Mouse (Mus musculus) liver, postnatal 0 days (tissue): Measurements from ENCODE around the gene Cct8. TPM values are rescaled to one million over a fixed set of nuclear protein-coding genes. Genes with fewer than 3 reads are reported as not detected.

ENCODE experiments used
- ATAC-seq: fragments of 200-750 bp; cut with Nextera tagmentation; 2 replicates; pipeline ENCODE4 v1.8.0; 2017; ENCODE audit warnings: mild to moderate bottlenecking, moderate library complexity
- DNase-seq: peaks from one replicate; pipeline ENCODE4 v3.0.0-alpha.2; 2016
- H3K27ac ChIP-seq: fragments of 300-500 bp; sonication (generic); 2 replicates; pipeline ENCODE4 v1.5.1; 2014; ENCODE audit warnings: antibody characterized with exemption, moderate library complexity, mild to moderate bottlenecking, low read depth
- H3K27me3 ChIP-seq: fragments of 300-500 bp; sonication (generic); 2 replicates; pipeline ENCODE4 v1.6.1; 2014; ENCODE audit warnings: low read length, control low read depth, mixed read lengths; ENCODE audit not compliant: insufficient read depth
- H3K36me3 ChIP-seq: fragments of 300-500 bp; sonication (generic); replicated peaks from 2 replicates; pipeline ENCODE4 v1.6.1; 2014; ENCODE audit warnings: mild to moderate bottlenecking, control low read depth, low read length, moderate library complexity, mixed read lengths; ENCODE audit not compliant: insufficient read depth
- H3K4me1 ChIP-seq: fragments of 300-500 bp; sonication (generic); 2 replicates; pipeline ENCODE4 v1.6.1; 2014; ENCODE audit warnings: antibody characterized with exemption, mild to moderate bottlenecking, control low read depth; ENCODE audit not compliant: insufficient read depth
- H3K4me2 ChIP-seq: fragments of 300-500 bp; sonication (generic); 2 replicates; pipeline ENCODE4 v1.6.1; 2014; ENCODE audit warnings: low read depth, mild to moderate bottlenecking, low read length, moderate library complexity, mixed read lengths
- H3K4me3 ChIP-seq: fragments of 300-500 bp; sonication (generic); 2 replicates; pipeline ENCODE4 v1.5.1; 2014; ENCODE audit warnings: low read depth, low read length
- H3K9ac ChIP-seq: fragments of 300-500 bp; sonication (generic); replicated peaks from 2 replicates; pipeline ENCODE4 v1.6.1; 2014; ENCODE audit warnings: mild to moderate bottlenecking, moderate library complexity
- H3K9me3 ChIP-seq: fragments of 300-500 bp; sonication (generic); 2 replicates; pipeline ENCODE4 v1.6.1; 2016; ENCODE audit warnings: mild to moderate bottlenecking, control low read depth, low read length, mixed read lengths
- CTCF ChIP-seq: sonication (generic); IDR thresholded peaks from 2 replicates; pipeline ENCODE4 v1.5.1; 2016; ENCODE audit warnings: antibody characterized with exemption, low read depth
- EP300 ChIP-seq: IDR thresholded peaks from 2 replicates; pipeline ENCODE4 v1.6.1; 2016; ENCODE audit warnings: antibody characterized with exemption, low read depth, mild to moderate bottlenecking
- WGBS: fragments of 180-500 bp; shearing (Covaris S2); extraction: QIAGEN DNeasy Blood & Tissue Kit; methylation state at CpG from one replicate; pipeline ENCODE4 v1.1.7; 2014; ENCODE audit not compliant: insufficient replicate concordance; 5-methylcytosine and 5-hydroxymethylcytosine counted together
- polyA plus RNA-seq: library from polyadenylated mRNA; unstranded; fragments of >200 nt; fragmentation: Nextera tagmentation; extraction: Ambion mirVana; gene quantifications from 2 replicates; pipeline ENCODE4 v1.2.1, GENCODE M21; 2015

Gene Cct8
- polyA plus RNA-seq: 169 and 170 TPM in 2 replicates

GRCm38 (mm10) chr16:87495716-87496447 lies at the start of gene Cct8:
Cct8 (minus strand) TSS chr16:87495873.
- DNase-seq (peak; percentile 98), ATAC-seq (peak; percentile 94)
- Histone ChIP-seq H3K4me1 (peaks cover 18% of the 10 kb centered on the region), H3K4me3 (peak within 1 kb of the TSS; percentile 100), H3K36me3 (peaks cover 26% of the 10 kb centered on the region), H3K4me2 (peak within 1 kb of the TSS; percentile 96), H3K9me3 (no peaks in the 10 kb centered on the region), H3K9ac (peak within 1 kb of the TSS; percentile 100), H3K27me3 (no peaks in the 10 kb centered on the region), H3K27ac (peak within 1 kb of the TSS; percentile 98)
- TF ChIP-seq CTCF (no peak), EP300 (peak; percentile 91)
- WGBS: under 1% methylated on average over 48 of the region's 48 CpGs

- Histone ChIP-seq H3K9ac (no peak overlapping the region), H3K36me3 (no peaks in the 10 kb centered on the region), H3K27ac (no peak overlapping the region), H3K27me3 (no peaks in the 10 kb centered on the region), H3K4me3 (no peak overlapping the region), H3K9me3 (no peaks in the 10 kb centered on the region), H3K4me1 (peaks cover 4% of the 10 kb centered on the region; the same call in 1 of the 2 replicates), H3K4me2 (no peak overlapping the region)
- no peak for TF ChIP-seq EP300
- no peak for TF ChIP-seq CTCF
- WGBS: 61% methylated on average over 10 of the region's 10 CpGs
- no peak for DNase-seq
- no peak for ATAC-seq
These were observed 33.1 kb upstream of the Cct8 start for GRCm38 (mm10) chr16:87528755-87529154.

GRCm38 (mm10) chr16:87527553-87528249 lies 32.0 kb upstream of the Cct8 start:
- Histone ChIP-seq H3K4me3 (no peak overlapping the region), H3K4me1 (peaks cover 4% of the 10 kb centered on the region; the same call in 1 of the 2 replicates), H3K27me3 (no peaks in the 10 kb centered on the region), H3K4me2 (no peak overlapping the region), H3K9me3 (no peaks in the 10 kb centered on the region), H3K27ac (no peak overlapping the region), H3K9ac (no peak overlapping the region), H3K36me3 (no peaks in the 10 kb centered on the region)
- ATAC-seq (no peak), DNase-seq (no peak)
- TF ChIP-seq EP300: no peak
- no peak for TF ChIP-seq CTCF
- 58% methylated on average over 8 of the region's 8 CpGs for WGBS

GRCm38 (mm10) chr16:87524228-87524627 lies 28.6 kb upstream of the Cct8 start:
- Histone ChIP-seq H3K27ac (peak overlapping the region; percentile 72), H3K4me2 (no peak overlapping the region), H3K4me1 (peaks cover 4% of the 10 kb centered on the region; the same call in 1 of the 2 replicates), H3K27me3 (no peaks in the 10 kb centered on the region), H3K36me3 (no peaks in the 10 kb centered on the region), H3K9ac (no peak overlapping the region), H3K9me3 (no peaks in the 10 kb centered on the region), H3K4me3 (no peak overlapping the region)
- peak; percentile 48 for DNase-seq
- peak; percentile 96 for ATAC-seq
- WGBS: 60% methylated on average over 5 of the region's 5 CpGs
- TF ChIP-seq CTCF (no peak), EP300 (peak; percentile 52; the same call in 1 of the 2 replicates)

- WGBS: 82% methylated on average over 14 of the region's 14 CpGs
- no peak overlapping the region for H3K9ac ChIP-seq
These were observed 16.7 kb upstream of the Cct8 start for GRCm38 (mm10) chr16:87512331-87512730.

GRCm38 (mm10) chr16:87511706-87512105 lies 16.0 kb upstream of the Cct8 start:
- Histone ChIP-seq H3K27ac (no peak overlapping the region), H3K27me3 (no peaks in the 10 kb centered on the region), H3K4me2 (no peak overlapping the region), H3K4me3 (no peak overlapping the region), H3K36me3 (no peaks in the 10 kb centered on the region), H3K4me1 (no peaks in the 10 kb centered on the region), H3K9ac (no peak overlapping the region), H3K9me3 (no peaks in the 10 kb centered on the region)
- no peak for DNase-seq
- no peak for TF ChIP-seq CTCF
- TF ChIP-seq EP300: no peak
- ATAC-seq: no peak
- 78% methylated on average over 5 of the region's 5 CpGs for WGBS

More at GRCm38 (mm10) chr16:87512331-87512730, 16.7 kb upstream of the Cct8 start:
- no peaks in the 10 kb centered on the region for H3K27me3 ChIP-seq
- H3K27ac ChIP-seq: no peak overlapping the region
- no peaks in the 10 kb centered on the region for H3K9me3 ChIP-seq
- DNase-seq (no peak), ATAC-seq (no peak)
- no peaks in the 10 kb centered on the region for H3K36me3 ChIP-seq
- no peaks in the 10 kb centered on the region for H3K4me1 ChIP-seq
- H3K4me2 ChIP-seq: no peak overlapping the region
- TF ChIP-seq EP300: no peak
- no peak for TF ChIP-seq CTCF
- no peak overlapping the region for H3K4me3 ChIP-seq
